Mouse (Mus musculus): ENCODE results near the gene 1700066M21Rik.
A peak's percentile ranks its signal among the peaks of the same experiment; 100 is the strongest.

The 1700066M21Rik gene

GRCm38 (mm10) chr1:57377376-57378341, at the start of gene 1700066M21Rik:
Gene 1700066M21Rik (plus strand): TSS chr1:57377620.
- DNase-seq, result peak; percentile 91 to 95

- no peak for DNase-seq
These were observed 47.9 kb upstream of the 1700066M21Rik start for GRCm38 (mm10) chr1:57329285-57330093.

DNA sequence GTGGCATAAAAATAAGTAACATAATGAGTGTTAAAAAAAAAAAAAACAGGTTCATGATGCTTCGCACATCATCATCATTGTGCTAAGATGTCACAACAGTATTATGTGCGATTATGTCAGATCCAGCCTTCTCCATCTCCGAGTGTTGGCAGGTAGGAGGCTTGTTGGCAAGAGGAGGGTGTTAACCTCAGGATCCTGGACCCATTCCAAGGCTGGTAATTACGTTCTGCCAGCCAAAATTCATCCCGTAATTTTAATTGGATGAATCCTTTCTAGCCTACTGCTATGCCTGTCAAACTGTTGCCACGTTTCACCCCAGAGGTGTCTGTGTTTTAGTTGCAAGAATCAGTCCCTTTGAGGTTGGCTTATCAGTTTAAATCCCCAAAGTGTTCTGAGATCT, 47.2 kb upstream of the 1700066M21Rik start:
- DNase-seq, result no peak

- DNase-seq, result no peak
These were observed 45.4 kb upstream of the 1700066M21Rik start for GRCm38 (mm10) chr1:57332040-57332439.

GRCm38 (mm10) chr1:57333550-57334213, 43.7 kb upstream of the 1700066M21Rik start:
- DNase-seq, result no peak

GRCm38 (mm10) chr1:57335200-57335599, 42.2 kb upstream of the 1700066M21Rik start:
- DNase-seq, result no peak

- no peak for DNase-seq
These were observed 38.1 kb upstream of the 1700066M21Rik start for GRCm38 (mm10) chr1:57339156-57339796.

GRCm38 (mm10) chr1:57341197-57341596, 36.2 kb upstream of the 1700066M21Rik start:
- DNase-seq, result no peak

DNA sequence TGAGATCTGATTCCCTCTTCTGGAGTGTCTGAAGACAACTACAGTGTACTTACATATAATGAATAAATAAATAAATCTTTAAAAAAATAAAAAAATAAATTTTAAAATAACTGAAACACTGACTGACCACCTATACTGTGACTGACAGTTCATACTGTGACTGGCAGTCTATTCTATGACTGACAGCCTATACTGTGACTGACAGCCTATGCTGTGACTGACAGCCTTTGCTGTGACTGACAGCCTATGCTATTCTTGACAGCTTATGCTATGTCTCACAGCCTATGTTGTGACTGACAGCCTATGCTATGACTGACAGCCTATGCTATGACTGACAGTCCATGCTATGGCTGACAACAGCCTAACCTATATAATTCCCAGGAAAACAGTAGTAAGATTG, 29.9 kb upstream of the 1700066M21Rik start:
- no peak for DNase-seq

DNA sequence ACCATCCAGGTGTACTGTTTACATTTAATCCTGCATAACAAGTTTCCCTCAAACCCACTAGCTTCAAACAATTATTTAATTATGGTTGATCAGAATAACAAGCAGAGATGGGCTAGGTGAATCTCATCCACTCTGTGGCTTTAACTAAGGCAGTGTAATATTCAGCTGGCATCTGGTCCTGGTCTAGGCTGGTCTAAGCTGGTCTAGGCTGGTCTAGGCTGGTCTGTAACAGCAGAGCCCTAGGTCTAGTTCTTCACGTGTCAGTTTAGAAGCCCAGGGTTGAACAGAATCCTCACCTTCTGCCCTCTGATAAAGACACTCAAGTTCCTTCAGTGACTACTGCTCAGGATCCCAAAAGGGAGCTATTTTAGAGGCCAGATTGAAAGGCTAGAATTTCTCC, 25.5 kb upstream of the 1700066M21Rik start:
- no peak for DNase-seq

- no peak for DNase-seq
These were observed 18.9 kb upstream of the 1700066M21Rik start for GRCm38 (mm10) chr1:57358546-57358945.

GRCm38 (mm10) chr1:57367446-57367845, 10.0 kb upstream of the 1700066M21Rik start:
- no peak for DNase-seq

- DNase-seq, result no peak
These were observed 8.3 kb upstream of the 1700066M21Rik start for GRCm38 (mm10) chr1:57369111-57369510.

- no peak for DNase-seq
These were observed 7.0 kb upstream of the 1700066M21Rik start for GRCm38 (mm10) chr1:57370451-57370850.

DNA sequence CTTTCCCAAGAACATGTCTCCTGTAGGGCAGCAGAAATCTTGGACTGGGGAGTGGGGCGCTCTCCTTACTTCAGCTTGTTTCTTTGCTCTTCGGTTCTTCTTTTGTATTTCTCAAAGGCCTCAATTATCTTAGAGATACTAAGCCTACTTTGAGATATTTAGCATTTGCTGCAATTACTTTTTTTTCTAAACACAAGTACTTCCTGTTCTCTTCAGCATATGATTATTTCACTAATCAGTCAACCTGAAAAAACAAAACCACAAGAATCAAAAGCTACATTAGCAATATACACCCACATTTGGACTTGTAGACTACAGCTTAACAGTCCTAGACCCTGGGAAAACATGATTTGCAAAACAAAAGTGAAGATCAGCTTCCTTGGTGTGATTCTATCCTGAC, 2.1 kb upstream of the 1700066M21Rik start:
- DNase-seq, result no peak

GRCm38 (mm10) chr1:57376806-57377205, 614 bp upstream of the 1700066M21Rik start:
- no peak for DNase-seq

GRCm38 (mm10) chr1:57386519-57386918, 9.1 kb downstream of the 1700066M21Rik start:
- DNase-seq, result no peak

GRCm38 (mm10) chr1:57387876-57388275, 10.5 kb downstream of the 1700066M21Rik start:
- no peak for DNase-seq

DNA sequence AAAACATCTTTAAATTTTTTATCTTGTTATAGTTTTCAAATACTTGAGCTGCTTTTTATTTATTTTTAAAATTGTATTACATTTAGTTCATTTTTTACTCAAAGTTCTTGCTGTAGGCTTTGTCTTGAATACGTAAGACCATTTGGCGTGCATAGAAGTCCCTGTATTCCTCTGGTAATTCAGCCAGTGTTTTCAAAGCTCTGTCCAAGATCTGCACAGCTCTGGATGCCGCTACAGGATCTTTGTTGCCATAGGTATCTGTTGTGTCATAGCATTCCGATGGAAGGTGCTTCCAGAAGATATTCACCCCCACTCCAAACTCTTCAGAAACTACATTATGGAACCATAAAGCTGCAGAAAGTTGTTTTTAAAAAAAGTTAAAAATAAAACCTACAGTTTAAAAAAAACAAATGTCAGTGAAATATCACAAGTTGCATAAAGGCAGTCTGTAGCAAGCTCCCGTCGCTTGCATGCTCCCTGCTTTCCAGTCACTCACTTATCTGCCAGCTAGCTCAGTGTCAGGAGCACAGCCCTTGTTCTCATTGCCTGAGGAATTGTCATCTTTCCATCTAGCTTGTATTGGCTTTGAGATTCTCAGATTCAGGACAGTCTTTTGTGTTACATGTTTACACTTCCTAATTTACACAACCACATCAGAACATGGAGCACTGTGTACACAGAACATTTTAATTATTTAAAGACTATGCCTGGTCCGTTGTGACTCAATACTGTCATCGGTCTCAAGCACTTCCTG, 11.2 kb downstream of the 1700066M21Rik start:
- no peak for DNase-seq

- no peak for DNase-seq
These were observed 13.8 kb downstream of the 1700066M21Rik start for GRCm38 (mm10) chr1:57390993-57391790.

- DNase-seq, result no peak
These were observed 15.0 kb downstream of the 1700066M21Rik start for GRCm38 (mm10) chr1:57392417-57392816.
